Mouse (Mus musculus): ENCODE results near the gene Taok3. TPM values are rescaled to one million over a fixed set of nuclear protein-coding genes. Genes with fewer than 3 reads are reported as not detected.

Taok3 gene
- polyA plus RNA-seq, 1 experiment from 2014 or later, result 20.1 TPM

DNA sequence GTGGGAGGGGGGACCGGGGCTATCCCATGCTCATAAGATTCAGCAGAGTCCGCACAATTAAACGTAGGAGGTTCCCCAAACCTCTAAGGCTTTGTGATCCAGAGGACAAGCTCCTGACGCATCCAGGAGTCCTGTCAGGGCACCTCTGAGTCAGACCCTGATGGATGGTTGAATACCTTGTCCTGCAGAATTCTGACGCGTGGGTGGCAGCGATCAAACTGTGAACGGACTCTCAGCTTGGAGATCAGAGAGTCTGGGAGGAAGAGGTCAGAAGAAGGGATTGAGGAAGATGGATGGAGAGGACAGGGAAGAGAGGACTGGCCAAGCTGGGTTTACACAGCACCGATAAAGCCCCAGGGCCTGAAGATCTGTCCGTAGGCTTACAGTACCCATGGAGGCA is 194.0 kb downstream of the Taok3 start:
- peak overlapping the region; percentile 36; the same call in 1 of the 2 replicates for H3K27ac ChIP-seq (ENCODE audit: low read length)
- H3K4me2 ChIP-seq (replicated peaks; ENCODE audit: low read depth, low read length), result peak overlapping the region; percentile 57
- H3K4me3 ChIP-seq (ENCODE audit: low read length), result peak overlapping the region; percentile 43
- H3K36me3 ChIP-seq (ENCODE audit: insufficient read depth, low read length), result no peaks in the 10 kb centered on the region
- no peaks in the 10 kb centered on the region for H3K9me3 ChIP-seq (ENCODE audit: low read length)
- no peaks in the 10 kb centered on the region for H3K27me3 ChIP-seq (ENCODE audit: insufficient read depth, low read length)
- 0 out of 2 replicates have a peak, but pooled peaks have one; percentile 28 for ATAC-seq (ENCODE audit: low FRiP score, low TSS enrichment)
- H3K4me1 ChIP-seq (ENCODE audit: insufficient read depth, low read length), result peaks cover 14% of the 10 kb centered on the region
- peak overlapping the region; percentile 50 for H3K9ac ChIP-seq (replicated peaks; ENCODE audit: low read length)
- 33% methylated on average over 10 of the region's 10 CpGs for WGBS

DNA sequence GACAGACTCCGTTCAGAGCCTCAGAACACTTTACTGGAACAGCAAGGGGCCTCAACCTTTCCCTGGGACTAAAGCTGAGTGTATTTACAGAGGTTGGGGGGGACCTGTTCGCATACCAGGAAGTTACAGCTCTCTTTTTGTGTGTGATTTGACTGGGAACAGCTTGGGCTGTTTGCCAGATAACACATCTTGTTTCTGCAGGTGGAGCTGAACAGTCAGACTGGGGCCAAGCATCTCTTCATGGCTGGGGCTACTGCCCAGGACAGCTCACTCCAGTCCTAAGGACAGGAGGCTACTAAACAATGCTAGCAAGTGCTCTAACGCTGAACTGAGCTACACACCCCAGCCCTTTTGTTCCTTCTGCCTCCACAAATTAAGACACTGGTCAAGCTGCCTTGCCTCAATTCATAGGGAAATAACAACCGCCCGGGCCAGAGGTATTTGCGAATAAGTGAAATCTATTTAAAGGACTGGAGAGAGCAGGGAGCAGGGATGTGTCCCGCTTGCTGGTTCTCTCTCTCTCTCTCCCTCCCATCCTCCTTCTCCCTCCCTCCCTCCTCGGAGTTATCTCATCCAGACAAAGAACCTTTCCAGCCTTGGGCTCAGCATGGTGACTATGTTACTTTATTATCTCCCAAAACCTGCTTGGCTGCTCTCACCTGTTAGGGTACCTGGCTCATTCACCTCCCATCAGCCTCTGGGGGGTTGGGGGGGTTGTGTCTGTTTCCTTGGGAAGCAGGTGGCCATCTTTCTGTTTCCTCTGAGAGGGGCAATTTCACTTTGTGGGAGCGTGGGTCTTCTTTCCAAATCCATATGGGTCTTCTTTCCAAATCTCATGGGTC is 194.9 kb downstream of the Taok3 start:
- Histone ChIP-seq H3K27ac (ENCODE audit: low read length) (peak overlapping the region; percentile 1; the same call in 1 of the 2 replicates), H3K4me3 (ENCODE audit: low read length) (no peak overlapping the region), H3K27me3 (ENCODE audit: insufficient read depth, low read length) (no peaks in the 10 kb centered on the region), H3K36me3 (ENCODE audit: insufficient read depth, low read length) (no peaks in the 10 kb centered on the region), H3K4me1 (ENCODE audit: insufficient read depth, low read length) (peaks cover 14% of the 10 kb centered on the region), H3K4me2 (replicated peaks; ENCODE audit: low read depth, low read length) (no peak overlapping the region), H3K9ac (replicated peaks; ENCODE audit: low read length) (no peak overlapping the region), H3K9me3 (ENCODE audit: low read length) (no peaks in the 10 kb centered on the region)
- ATAC-seq (ENCODE audit: low FRiP score, low TSS enrichment), result no peak
- 27% methylated on average over 9 of the region's 9 CpGs for WGBS

DNA sequence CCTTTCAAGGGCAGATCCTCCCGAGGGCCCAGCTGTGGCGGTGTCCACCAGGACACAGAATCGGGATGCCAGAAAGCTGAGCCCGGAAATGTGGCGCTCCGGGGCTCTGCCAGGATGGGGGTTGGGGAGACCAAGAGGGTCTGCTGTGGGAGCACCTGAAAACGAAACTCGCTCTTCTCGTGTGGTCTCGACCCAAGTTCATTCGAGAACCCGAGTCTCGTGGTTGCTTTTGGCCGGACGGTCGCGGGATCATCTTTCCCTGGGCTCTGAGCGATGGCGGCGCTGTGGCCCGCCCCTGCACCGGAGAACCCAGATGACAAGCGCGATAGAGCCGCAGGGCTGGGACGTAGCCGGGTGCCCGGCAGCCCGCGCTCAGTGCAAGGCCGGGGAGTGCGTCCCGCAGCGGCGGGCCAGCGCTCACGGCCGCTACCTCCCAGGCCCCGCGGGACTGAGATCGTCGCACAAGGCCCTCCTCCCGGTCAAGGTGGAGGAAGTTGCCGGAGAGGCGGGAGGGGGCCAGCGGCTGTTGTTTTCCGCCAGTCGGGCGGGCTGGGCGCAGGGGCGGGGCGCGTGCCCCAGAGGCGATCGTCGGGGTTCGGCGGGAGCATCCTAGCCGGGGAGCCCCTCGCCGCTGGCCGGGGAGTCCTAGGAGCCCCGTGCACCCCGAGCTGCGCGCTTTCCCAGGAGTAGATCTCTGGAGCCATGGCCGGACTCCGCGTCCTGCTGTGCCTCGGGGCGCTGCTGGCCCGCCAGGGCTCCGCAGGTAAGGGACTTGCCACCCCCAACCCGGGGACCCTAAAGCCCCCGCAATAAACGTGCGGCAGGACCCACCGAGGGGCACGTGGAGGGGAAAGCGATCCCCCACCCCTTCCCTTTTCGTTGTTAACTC is 199.1 kb downstream of the Taok3 start, which contains the start of gene Vsig10:
Gene Vsig10 (plus strand): TSS at position 343 of the 889 bp plus-strand sequence.
- Histone ChIP-seq H3K27ac (ENCODE audit: low read length) (peak within 1 kb of the TSS; percentile 83), H3K27me3 (ENCODE audit: insufficient read depth, low read length) (no peaks in the 10 kb centered on the region), H3K9me3 (ENCODE audit: low read length) (no peaks in the 10 kb centered on the region), H3K4me2 (replicated peaks; ENCODE audit: low read depth, low read length) (peak within 1 kb of the TSS; percentile 92), H3K9ac (replicated peaks; ENCODE audit: low read length) (peak within 1 kb of the TSS; percentile 87), H3K4me3 (ENCODE audit: low read length) (peak within 1 kb of the TSS; percentile 75), H3K4me1 (ENCODE audit: insufficient read depth, low read length) (peaks cover 15% of the 10 kb centered on the region), H3K36me3 (ENCODE audit: insufficient read depth, low read length) (no peaks in the 10 kb centered on the region)
- under 1% methylated on average over 80 of the region's 81 CpGs for WGBS
- ATAC-seq (ENCODE audit: low FRiP score, low TSS enrichment), result peak; percentile 91

DNA sequence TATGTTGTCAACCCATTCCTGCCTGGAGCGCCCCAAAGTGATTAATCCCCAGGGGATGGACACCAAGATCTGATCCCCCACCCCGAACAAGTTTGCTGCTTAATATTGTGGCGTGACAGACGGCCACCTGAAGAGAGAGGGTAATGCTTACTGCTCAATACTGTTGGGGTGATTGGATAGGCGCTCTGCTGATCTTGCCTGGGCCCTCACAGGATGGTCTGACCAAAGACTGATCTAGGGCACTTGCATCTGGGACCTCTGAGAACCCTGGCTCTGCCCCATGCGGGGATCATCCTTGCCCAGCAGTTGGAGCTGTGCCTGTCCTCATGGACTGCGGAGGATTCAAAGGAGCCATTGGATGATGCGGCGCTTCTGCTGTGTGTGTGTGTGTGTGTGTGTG is 203.8 kb downstream of the Taok3 start:
- Histone ChIP-seq H3K27ac (ENCODE audit: low read length) (no peak overlapping the region), H3K27me3 (ENCODE audit: insufficient read depth, low read length) (no peaks in the 10 kb centered on the region), H3K9ac (replicated peaks; ENCODE audit: low read length) (no peak overlapping the region), H3K4me1 (ENCODE audit: insufficient read depth, low read length) (peaks cover 4% of the 10 kb centered on the region; the same call in 1 of the 2 replicates), H3K9me3 (ENCODE audit: low read length) (no peaks in the 10 kb centered on the region), H3K4me3 (ENCODE audit: low read length) (no peak overlapping the region), H3K36me3 (ENCODE audit: insufficient read depth, low read length) (0 out of 2 replicates have a peak, but pooled peaks cover 3% of the 10 kb centered on the region), H3K4me2 (replicated peaks; ENCODE audit: low read depth, low read length) (no peak overlapping the region)
- 91% methylated on average over 9 of the region's 9 CpGs for WGBS
- ATAC-seq (ENCODE audit: low FRiP score, low TSS enrichment), result no peak

Other genes starting within 250 kb of the Taok3 start
- 68.9 and 73.7 TPM in 2 replicates for gene Suds3, start 4.0 kb upstream of the Taok3 start, polyA plus RNA-seq (2015; fragmentation: Nextera tagmentation; extraction: Ambion mirVana)
- gene Pebp1, start 167.5 kb downstream of the Taok3 start, polyA plus RNA-seq (2015; fragmentation: Nextera tagmentation; extraction: Ambion mirVana), result 841 and 885 TPM in 2 replicates
- 14.6 and 17.1 TPM in 2 replicates for gene Vsig10, start 199.0 kb downstream of the Taok3 start, polyA plus RNA-seq (2015; fragmentation: Nextera tagmentation; extraction: Ambion mirVana)
- 45.7 and 69.7 TPM in 2 replicates for gene Wsb2, start 237.2 kb downstream of the Taok3 start, polyA plus RNA-seq (2015; fragmentation: Nextera tagmentation; extraction: Ambion mirVana)

Data from kidney, embryonic 16.5 days (tissue).